Mouse (Mus musculus) C2C12 (cell line): ENCODE measurements at regions not wholly inside any gene's neighbourhood (a gene's known extent, or its start where the extent isn't known, plus 50 kb on each side); places are given as distances from the start of the nearest gene placed in this dataset.

Experiments used
- CEBPB ChIP-seq: IDR thresholded peaks from one replicate; pipeline ENCODE4 v1.6.1; 2011; ENCODE audit warnings: low read depth, mild to moderate bottlenecking, control low read depth, moderate library complexity
- CTCF ChIP-seq: IDR thresholded peaks from one replicate; pipeline ENCODE4 v1.5.1; 2011; ENCODE audit not compliant: control insufficient read depth, insufficient read depth, insufficient read length
- FOSL1 ChIP-seq: IDR thresholded peaks from one replicate; pipeline ENCODE4 v1.8.0; 2011; ENCODE audit warnings: mild to moderate bottlenecking, low read length; ENCODE audit not compliant: poor library complexity, insufficient read depth, severe bottlenecking
- MAX ChIP-seq: IDR thresholded peaks from one replicate; pipeline ENCODE4 v1.6.1; 2011; ENCODE audit warnings: mild to moderate bottlenecking, control low read depth
- USF1 ChIP-seq: IDR thresholded peaks from one replicate; pipeline ENCODE4 v1.6.1; 2011; ENCODE audit warnings: low read depth, mild to moderate bottlenecking, control low read depth, moderate library complexity

DNA sequence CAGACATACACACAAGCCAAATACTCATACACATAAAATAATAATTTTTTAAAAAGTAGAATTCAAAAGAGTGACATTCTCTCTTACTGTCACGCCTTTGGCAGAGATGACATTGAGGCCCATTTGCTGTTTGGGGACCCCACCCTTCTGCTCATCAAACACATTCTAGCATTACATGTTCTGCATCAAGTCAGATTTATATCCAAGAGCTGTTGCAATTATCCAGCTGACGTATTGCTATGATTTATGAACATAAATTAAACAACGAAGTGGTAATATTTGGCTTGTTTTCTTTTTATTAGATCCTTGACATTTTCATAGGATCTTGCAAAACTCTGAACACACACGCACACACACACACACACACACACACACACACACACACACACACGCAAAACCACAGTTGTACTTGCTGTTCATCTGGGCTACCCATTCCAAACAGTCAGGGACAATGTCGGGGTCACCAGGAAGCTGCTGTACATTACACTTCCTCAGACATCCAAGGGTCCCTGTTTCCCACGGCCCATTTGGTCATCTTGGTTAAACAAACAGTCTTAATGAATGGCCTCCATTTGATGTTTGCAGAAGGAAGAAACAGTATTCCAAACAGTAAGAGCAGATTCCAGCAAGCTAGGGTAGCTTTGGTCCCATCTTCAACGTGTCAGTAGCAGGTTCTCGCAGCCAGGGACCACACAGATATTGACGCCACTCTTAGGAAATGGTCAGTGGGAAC, 50.3 kb upstream of the Vash1 start:
- no peak for TF ChIP-seq USF1
- TF ChIP-seq CTCF: no peak
- no peak for TF ChIP-seq FOSL1
- TF ChIP-seq MAX: no peak
- no peak for TF ChIP-seq CEBPB
